Mouse (Mus musculus) small intestine, adult 2 months (tissue): Measurements from ENCODE around the gene Mipol1. TPM values are rescaled to one million over a fixed set of nuclear protein-coding genes. Genes with fewer than 3 reads are reported as not detected.

ENCODE experiments used
- H3K27ac ChIP-seq: fragments of 200-500 bp; 2 replicates; pipeline ENCODE4 v1.5.1; 2012; ENCODE audit warnings: low read depth, low read length, control low read depth, inconsistent platforms; ENCODE audit not compliant: insufficient read depth
- H3K27me3 ChIP-seq: fragments of 200-500 bp; 2 replicates; pipeline ENCODE4 v1.6.1; 2012; ENCODE audit warnings: mild to moderate bottlenecking, moderate library complexity, low read length, inconsistent platforms; ENCODE audit not compliant: control insufficient read depth, insufficient read depth
- H3K36me3 ChIP-seq: fragments of 200-500 bp; 2 replicates; pipeline ENCODE4 v1.6.1; 2012; ENCODE audit warnings: mild to moderate bottlenecking, low read length, control low read depth, inconsistent platforms; ENCODE audit not compliant: control insufficient read depth, insufficient read depth
- H3K4me1 ChIP-seq: fragments of 200-500 bp; 2 replicates; pipeline ENCODE4 v1.6.1; 2012; ENCODE audit warnings: low read length, inconsistent platforms, mixed read lengths; ENCODE audit not compliant: control insufficient read depth, insufficient read depth, insufficient read length
- H3K4me3 ChIP-seq: fragments of 200-500 bp; 2 replicates; pipeline ENCODE4 v1.5.1; 2012; ENCODE audit warnings: low read depth, mild to moderate bottlenecking, control low read depth, inconsistent platforms, low read length, moderate library complexity
- CTCF ChIP-seq: fragments of 200-500 bp; IDR thresholded peaks from 2 replicates; pipeline ENCODE4 v1.5.1; 2012; ENCODE audit warnings: low read depth, mild to moderate bottlenecking, control low read depth, inconsistent platforms, low read length, moderate library complexity, mixed read lengths; ENCODE audit not compliant: insufficient replicate concordance, insufficient read length; ENCODE audit errors: extremely low read depth
- POLR2A ChIP-seq: fragments of 200-500 bp; IDR thresholded peaks from 2 replicates; pipeline ENCODE4 v1.6.1; 2012; ENCODE audit warnings: low read depth, mild to moderate bottlenecking, control low read depth, inconsistent platforms, low read length, moderate library complexity
- WGBS: fragments of 180-500 bp; shearing (Covaris S2); methylation state at CpG from one replicate; pipeline ENCODE4 v1.1.7; 2018; 5-methylcytosine and 5-hydroxymethylcytosine counted together
- polyA plus RNA-seq: library from polyadenylated mRNA; depleted of rRNA; stranded (reverse); fragments of >200 nt; gene quantifications from 2 replicates; pipeline ENCODE4 v1.2.3, GENCODE M21; 2012

Gene Mipol1
- polyA plus RNA-seq, 1 experiment = 0.53 TPM

DNA sequence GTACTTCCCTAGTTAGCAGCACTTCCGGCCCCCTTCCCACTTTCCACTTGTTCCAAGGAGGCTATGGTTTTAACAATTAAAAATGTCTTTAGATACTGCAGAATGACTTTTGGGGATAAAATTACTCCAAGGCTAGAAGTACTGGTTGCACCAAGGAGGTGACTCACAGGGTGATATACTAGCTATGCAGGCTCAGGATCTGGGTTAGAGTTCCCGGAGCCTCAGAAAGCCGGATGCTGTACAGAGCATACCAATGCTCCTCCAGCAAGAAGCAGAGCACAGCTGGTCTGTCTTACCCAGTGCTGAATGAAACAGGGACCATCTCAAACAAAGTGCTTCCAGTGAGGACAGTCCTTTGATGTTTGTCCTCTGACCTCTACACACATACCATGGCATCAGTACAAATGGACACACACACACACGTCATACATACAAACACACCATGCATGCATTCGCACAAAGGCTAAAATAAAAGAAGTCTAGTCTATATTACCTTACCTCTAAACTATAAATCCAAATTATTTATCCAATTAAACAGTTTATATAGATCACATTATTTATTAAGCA, 219.9 kb downstream of the Mipol1 start:
- H3K27ac ChIP-seq = no peak overlapping the region
- WGBS = 96% methylated on average over 5 of the region's 5 CpGs
- TF ChIP-seq POLR2A (no peak), CTCF (no peak)
- no peaks in the 10 kb centered on the region for H3K4me1 ChIP-seq
- H3K27me3 ChIP-seq = no peaks in the 10 kb centered on the region
- no peaks in the 10 kb centered on the region for H3K36me3 ChIP-seq
- no peak overlapping the region for H3K4me3 ChIP-seq

DNA sequence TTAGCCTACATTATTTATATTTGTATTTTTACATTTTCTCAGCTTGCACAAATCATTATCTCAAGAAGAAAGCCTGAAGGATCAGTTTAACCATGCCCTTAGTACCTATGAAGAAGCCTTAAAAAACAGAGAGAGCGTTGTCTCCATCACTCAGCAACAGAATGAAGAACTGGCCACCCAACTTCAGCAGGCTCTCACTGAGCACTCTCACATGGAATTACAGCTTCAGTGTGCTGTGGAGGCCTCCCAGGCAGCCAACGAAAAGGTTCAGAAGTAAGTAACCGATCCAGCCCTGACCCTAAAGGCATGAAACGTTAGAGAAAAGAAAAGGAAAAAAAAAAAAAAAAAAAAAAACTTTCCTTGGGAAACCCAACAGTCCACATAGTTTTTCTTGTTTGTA, 226.7 kb downstream of the Mipol1 start:
- Histone ChIP-seq H3K36me3 (no peaks in the 10 kb centered on the region), H3K4me1 (no peaks in the 10 kb centered on the region), H3K27ac (no peak overlapping the region), H3K4me3 (no peak overlapping the region), H3K27me3 (no peaks in the 10 kb centered on the region)
- 71% methylated on average over 4 of the region's 4 CpGs for WGBS
- no peak for TF ChIP-seq CTCF
- no peak for TF ChIP-seq POLR2A

DNA sequence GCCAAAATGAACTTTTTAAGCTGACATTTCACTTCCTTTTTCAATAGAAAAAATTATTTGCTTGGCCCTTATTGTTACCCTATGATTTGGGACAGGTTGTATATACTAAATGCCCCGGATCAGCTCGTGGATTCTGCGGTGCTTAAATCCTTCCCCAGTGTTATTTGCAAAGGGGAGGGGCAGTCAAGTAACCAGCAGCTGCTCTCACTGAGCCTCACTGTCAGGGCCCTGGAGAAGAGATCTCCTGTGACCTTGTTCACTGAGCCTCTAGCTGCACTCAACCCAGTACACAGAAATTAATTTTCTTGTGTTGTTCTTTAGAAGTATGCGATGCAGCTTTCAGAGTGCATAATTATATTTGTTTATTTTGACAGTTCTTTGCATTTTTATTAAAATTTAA, 227.1 kb downstream of the Mipol1 start:
- Histone ChIP-seq H3K4me3 (no peak overlapping the region), H3K36me3 (no peaks in the 10 kb centered on the region), H3K4me1 (no peaks in the 10 kb centered on the region), H3K27ac (no peak overlapping the region), H3K27me3 (no peaks in the 10 kb centered on the region)
- TF ChIP-seq POLR2A = no peak
- no peak for TF ChIP-seq CTCF
- WGBS = 42% methylated on average over 4 of the region's 4 CpGs

DNA sequence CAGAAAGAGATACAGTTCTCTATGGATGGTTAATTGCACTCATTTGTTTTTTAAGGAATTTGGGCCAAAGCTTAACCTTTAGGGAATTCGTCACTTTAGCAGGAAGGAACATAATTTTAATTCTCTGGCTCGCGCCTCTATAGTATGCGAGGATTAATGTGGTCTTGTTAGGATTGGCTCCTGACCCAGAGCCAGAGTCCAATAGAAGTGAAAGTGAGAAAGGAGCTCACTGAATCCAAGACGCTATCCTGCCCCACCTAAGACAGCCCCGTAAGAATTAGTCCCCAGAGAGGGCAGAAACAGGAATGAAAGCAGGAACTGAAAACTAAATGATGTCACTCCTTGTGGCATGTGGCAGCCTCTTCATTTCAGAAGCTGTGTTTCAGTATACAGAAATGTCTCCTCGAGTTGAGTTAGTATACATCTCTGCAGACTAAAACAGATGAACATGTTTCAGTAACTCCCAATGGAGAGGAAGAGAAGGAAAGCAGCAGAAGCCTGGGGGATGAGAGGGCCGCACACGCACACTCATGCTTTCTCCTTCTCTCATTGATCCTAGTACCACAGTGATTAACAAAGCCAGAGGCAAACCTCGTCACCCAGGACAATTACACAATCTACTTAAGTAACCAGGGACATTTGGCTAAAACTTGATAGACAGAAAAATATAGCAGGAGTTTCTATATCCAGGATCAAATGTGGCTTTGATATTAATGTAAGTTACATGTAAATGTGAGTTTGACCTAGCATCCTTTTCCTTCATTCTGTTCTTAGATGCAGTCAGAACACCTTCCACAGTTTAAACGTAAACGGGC, 234.5 kb downstream of the Mipol1 start:
- H3K27me3 ChIP-seq = no peaks in the 10 kb centered on the region
- WGBS = 57% methylated on average over 12 of the region's 12 CpGs

DNA sequence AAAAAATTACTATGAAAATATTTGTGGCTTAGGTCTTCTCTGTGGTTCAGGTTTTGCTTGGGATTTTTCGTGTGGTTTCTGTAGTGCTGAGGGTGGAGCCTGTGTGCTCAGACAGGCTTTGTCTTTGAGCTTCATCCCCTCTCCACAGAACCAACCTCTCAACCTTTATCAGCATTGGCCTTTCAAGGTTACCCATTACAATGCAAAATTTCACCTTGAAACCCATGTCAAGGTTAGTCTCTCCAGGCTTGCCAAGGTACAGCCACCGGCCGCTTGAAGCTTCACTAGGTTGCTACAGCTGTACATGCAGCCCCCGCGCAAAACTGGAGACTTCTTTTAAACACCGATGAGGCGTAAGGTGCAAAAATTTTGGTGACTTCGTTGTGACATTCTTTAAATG, 241.6 kb downstream of the Mipol1 start:
- no peaks in the 10 kb centered on the region for H3K27me3 ChIP-seq
- no peaks in the 10 kb centered on the region for H3K36me3 ChIP-seq
- TF ChIP-seq POLR2A (no peak), CTCF (no peak)
- WGBS = 89% methylated on average over 8 of the region's 8 CpGs
- no peak overlapping the region for H3K27ac ChIP-seq
- no peak overlapping the region for H3K4me3 ChIP-seq
- H3K4me1 ChIP-seq = no peaks in the 10 kb centered on the region

More for the DNA sequence above, 234.5 kb downstream of the Mipol1 start:
- Histone ChIP-seq H3K4me3 (no peak overlapping the region), H3K4me1 (peaks cover 3% of the 10 kb centered on the region; the same call in 1 of the 2 replicates), H3K27ac (no peak overlapping the region), H3K36me3 (no peaks in the 10 kb centered on the region)
- TF ChIP-seq POLR2A (no peak), CTCF (no peak)

DNA sequence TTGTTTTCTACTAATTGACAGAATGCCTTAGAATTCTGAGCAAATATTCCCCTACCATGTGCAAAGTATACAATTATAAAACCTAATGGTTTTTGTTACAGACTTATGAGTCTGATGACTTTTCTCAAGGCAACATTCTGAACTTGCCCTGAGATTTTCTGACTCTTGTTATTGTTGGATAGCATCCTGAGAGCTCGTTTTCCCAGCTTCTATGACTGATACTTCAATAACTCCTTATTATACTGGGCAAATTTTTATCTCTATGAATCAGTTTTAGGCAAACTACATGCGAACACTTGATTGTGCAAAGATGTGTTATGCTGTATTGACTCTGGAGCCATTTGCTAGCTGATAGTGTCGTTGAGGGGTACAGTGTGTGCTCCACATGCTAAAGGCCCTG, 246.6 kb downstream of the Mipol1 start:
- TF ChIP-seq POLR2A = no peak
- TF ChIP-seq CTCF = no peak

DNA sequence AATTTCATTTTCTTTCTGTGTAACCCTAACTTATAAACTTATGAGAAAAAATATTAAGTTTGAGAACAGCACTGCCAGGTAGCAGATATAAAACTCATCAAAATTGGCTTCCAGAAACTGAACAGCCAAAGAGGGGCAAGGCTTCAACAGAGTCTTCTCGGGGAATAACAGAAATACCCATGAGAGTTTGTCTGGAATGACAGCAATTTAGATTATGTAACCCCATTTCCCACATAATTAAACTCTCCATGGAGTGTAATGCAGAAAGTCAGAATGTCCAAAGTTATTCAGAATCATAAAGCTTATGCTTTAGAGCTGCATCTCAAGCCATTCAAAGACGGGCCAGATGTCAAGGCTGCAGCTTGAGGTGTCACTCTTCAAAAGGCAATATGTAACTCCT, 251.6 kb downstream of the Mipol1 start:
- Histone ChIP-seq H3K36me3 (no peaks in the 10 kb centered on the region), H3K27me3 (no peaks in the 10 kb centered on the region), H3K4me1 (no peaks in the 10 kb centered on the region), H3K4me3 (no peak overlapping the region), H3K27ac (no peak overlapping the region)
- TF ChIP-seq CTCF (no peak), POLR2A (no peak)
- 83% methylated on average over 2 of the region's 2 CpGs for WGBS

More for the DNA sequence above, 246.6 kb downstream of the Mipol1 start:
- WGBS = 79% methylated on average over 3 of the region's 3 CpGs
- no peak overlapping the region for H3K4me3 ChIP-seq
- H3K27ac ChIP-seq = no peak overlapping the region
- no peaks in the 10 kb centered on the region for H3K4me1 ChIP-seq
- no peaks in the 10 kb centered on the region for H3K36me3 ChIP-seq
- H3K27me3 ChIP-seq = no peaks in the 10 kb centered on the region
